ENCODE assay signal across 7 mouse cellular contexts in the genomic region with DNA sequence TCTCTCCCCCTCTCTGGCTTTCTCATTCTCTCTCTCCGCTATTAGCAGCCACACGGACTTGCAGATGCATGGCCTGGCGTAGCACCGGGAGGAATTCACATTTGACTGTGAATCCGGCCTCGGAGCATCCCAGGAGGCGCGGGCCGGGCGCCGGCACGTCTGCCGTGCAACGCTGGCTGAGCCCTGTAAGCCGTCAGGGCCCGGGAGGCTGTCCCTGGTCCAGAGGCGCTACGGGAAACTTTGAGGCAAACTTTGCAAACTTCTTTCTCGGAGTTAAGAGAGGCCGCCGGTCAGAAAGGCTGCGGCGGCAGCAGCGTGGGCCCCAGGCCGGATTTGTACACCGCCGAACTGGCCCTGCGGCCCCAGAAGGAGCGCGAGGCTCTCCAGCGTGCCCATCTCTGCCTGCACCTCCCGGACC. TPM values are rescaled to one million over a fixed set of nuclear protein-coding genes. Genes with fewer than 3 reads are reported as not detected.
A peak's percentile ranks its signal among the peaks of the same experiment; 100 is the strongest.
DNase-seq lines count a peak whose midpoint lies in the region; ATAC-seq and TF ChIP-seq lines count a peak whose summit lies in the region.

No protein-coding gene starts in this region.

- DNase-seq in R1 (ENCODE audit: low read depth, low spot score) = peak; percentile 27
- peak; percentile 80 for DNase-seq in embryo, embryonic 11 days
- DNase-seq in heart, postnatal 4 days = peak; percentile 46
- DNase-seq in limb, embryonic 14.5 days (ENCODE audit: low spot score) = no peak
- peak; percentile 80 for DNase-seq in neural tube, embryonic 10.5 days (ENCODE audit: extremely low spot score, low spot score)
- no peak for DNase-seq in thymus, adult 18-20 months
- DNase-seq in frontal cortex, postnatal 10 days (ENCODE audit: low spot score in 2 of 2) = no peak

- ATAC-seq in limb, embryonic 14.5 days (ENCODE audit: low FRiP score, low read depth) = no peak

- H3K4me2 ChIP-seq in limb, embryonic 14.5 days (replicated peaks; ENCODE audit: low read depth, low read length, severe bottlenecking) = peak overlapping the region; percentile 42

- peak overlapping the region; percentile 29 for H3K4me3 ChIP-seq in limb, embryonic 14.5 days (replicated peaks; ENCODE audit: low read length)

- H3K9ac ChIP-seq in limb, embryonic 14.5 days (ENCODE audit: low read depth, low read length, severe bottlenecking) = 0 out of 2 replicates have a peak overlapping the region, but pooled peaks have one; percentile 25

- H3K36me3 ChIP-seq in limb, embryonic 14.5 days (ENCODE audit: control insufficient read depth, insufficient read depth, low read length) = no peaks in the 10 kb centered on the region

- H3K4me1 ChIP-seq in limb, embryonic 14.5 days (ENCODE audit: control insufficient read depth, insufficient read depth, low read length) = 0 out of 2 replicates have a peak, but pooled peaks cover 4% of the 10 kb centered on the region

- H3K9me3 ChIP-seq in limb, embryonic 14.5 days (ENCODE audit: control insufficient read depth, low read length) = no peaks in the 10 kb centered on the region

- 1% methylated on average over 32 of the region's 32 CpGs for WGBS in limb, embryonic 14.5 days

- H3K27me3 ChIP-seq in limb, embryonic 14.5 days (ENCODE audit: control insufficient read depth, insufficient read depth, low read length) = peaks cover 96% of the 10 kb centered on the region

- TF ChIP-seq POLR2A in limb, embryonic 14.5 days (IDR thresholded peaks at IDR 0.05; ENCODE audit: borderline replicate concordance, extremely low read depth, insufficient read depth, insufficient read length) = no peak

- H3K27ac ChIP-seq in limb, embryonic 14.5 days (replicated peaks; ENCODE audit: low read depth, low read length) = no peak overlapping the region

RNA-seq across cellular contexts. Expression of gene Irx3, which starts 3.4 kb away (rescaled TPM):
- 10 to 100 TPM; 24.0 to 29.3 TPM for total RNA-seq in heart, postnatal 4 days (2021)
- 28.2 and 33.5 TPM in 2 replicates for polyA plus RNA-seq in limb, embryonic 14.5 days (2012; rRNA removed)
- 15.3 and 17.2 TPM in 2 replicates for polyA plus RNA-seq in limb, embryonic 14.5 days (2014; fragmentation: Nextera tagmentation; extraction: Ambion mirVana)

Comparison
In these comparisons a context has a peak if more than half of its experiments do, and no peak if none do; other contexts are left out.
1. DNase-seq: peak in R1 (single experiment), embryo, embryonic 11 days (single experiment), heart, postnatal 4 days (single experiment) and neural tube, embryonic 10.5 days (single experiment); none in limb, embryonic 14.5 days (single experiment), thymus, adult 18-20 months (0 of 2) and frontal cortex, postnatal 10 days (0 of 2).